Mouse (Mus musculus): ENCODE measurements around the gene Smim27. TPM values are rescaled to one million over a fixed set of nuclear protein-coding genes. Genes with fewer than 3 reads are reported as not detected.

Smim27 gene
- polyA plus RNA-seq, 1 experiment from 2014 or later: 50.3 TPM

DNA sequence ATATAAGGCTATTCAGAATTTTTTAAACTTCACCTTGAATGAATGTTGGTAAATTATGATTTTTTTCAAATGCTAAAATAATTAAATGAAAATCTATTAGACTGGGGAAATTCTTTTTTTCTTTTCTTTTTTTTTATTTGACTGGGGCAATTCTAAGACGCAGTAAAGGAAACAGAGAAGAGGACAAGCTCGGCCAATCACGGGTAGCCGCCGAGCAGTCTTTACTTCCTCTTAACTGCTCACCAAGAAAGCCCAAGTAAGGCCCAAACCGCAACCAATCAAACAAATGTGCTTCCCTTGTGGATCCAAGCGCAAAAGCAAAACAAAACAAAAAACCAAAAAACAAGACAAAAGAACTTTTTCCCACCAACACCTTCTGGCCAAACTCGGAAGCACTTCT is 25.3 kb upstream of the Smim27 start:
- Histone ChIP-seq H3K27me3 (ENCODE audit: control insufficient read depth, insufficient read depth, low read length) (no peaks in the 10 kb centered on the region), H3K27ac (replicated peaks) (no peak overlapping the region), H3K4me3 (ENCODE audit: low read depth, low read length) (no peak overlapping the region), H3K9me3 (ENCODE audit: control insufficient read depth, low read length) (no peaks in the 10 kb centered on the region), H3K36me3 (ENCODE audit: control insufficient read depth, insufficient read depth, low read length) (no peaks in the 10 kb centered on the region), H3K4me2 (replicated peaks; ENCODE audit: low read depth) (no peak overlapping the region), H3K9ac (ENCODE audit: low read length) (no peak overlapping the region), H3K4me1 (replicated peaks; ENCODE audit: control insufficient read depth, insufficient read depth) (0 out of 2 replicates have a peak, but pooled peaks cover 2% of the 10 kb centered on the region)
- ATAC-seq (ENCODE audit: low FRiP score, low TSS enrichment) (no peak), DNase-seq (ENCODE audit: low spot score) (no peak)
- TF ChIP-seq EP300 (optimal IDR thresholded peaks at IDR 0.05) (no peak), CTCF (IDR thresholded peaks at IDR 0.05; ENCODE audit: low read depth) (no peak)
- 79% methylated on average over 8 of the region's 8 CpGs for WGBS

DNA sequence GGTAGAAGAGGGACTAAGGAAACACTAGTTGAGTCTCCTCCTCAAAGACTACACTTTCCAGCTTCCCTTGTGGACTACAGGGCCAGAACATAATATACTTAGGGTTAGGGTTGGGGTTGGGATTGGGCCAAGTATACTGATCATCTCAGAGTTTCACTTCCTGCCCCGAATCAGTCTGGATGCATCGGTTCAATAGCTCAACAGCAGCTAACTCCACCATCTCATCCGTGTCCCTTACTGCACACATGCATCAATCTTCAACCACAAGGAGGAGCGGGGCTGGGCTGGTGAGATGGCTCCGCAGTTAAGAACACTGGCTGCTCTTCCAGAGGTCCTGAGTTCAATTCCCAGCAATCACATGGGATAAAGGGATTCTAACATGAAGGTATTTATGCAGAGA is 18.4 kb upstream of the Smim27 start:
- no peaks in the 10 kb centered on the region for H3K9me3 ChIP-seq (ENCODE audit: control insufficient read depth, low read length)
- H3K9ac ChIP-seq (ENCODE audit: low read length): no peak overlapping the region
- H3K4me2 ChIP-seq (replicated peaks; ENCODE audit: low read depth): no peak overlapping the region
- DNase-seq (ENCODE audit: low spot score): no peak
- no peak overlapping the region for H3K27ac ChIP-seq (replicated peaks)
- 83% methylated on average over 5 of the region's 5 CpGs for WGBS
- no peaks in the 10 kb centered on the region for H3K4me1 ChIP-seq (replicated peaks; ENCODE audit: control insufficient read depth, insufficient read depth)
- TF ChIP-seq CTCF (IDR thresholded peaks at IDR 0.05; ENCODE audit: low read depth) (no peak), EP300 (optimal IDR thresholded peaks at IDR 0.05) (no peak)
- no peak for ATAC-seq (ENCODE audit: low FRiP score, low TSS enrichment)
- H3K27me3 ChIP-seq (ENCODE audit: control insufficient read depth, insufficient read depth, low read length): no peaks in the 10 kb centered on the region
- H3K4me3 ChIP-seq (ENCODE audit: low read depth, low read length): no peak overlapping the region
- no peaks in the 10 kb centered on the region for H3K36me3 ChIP-seq (ENCODE audit: control insufficient read depth, insufficient read depth, low read length)

DNA sequence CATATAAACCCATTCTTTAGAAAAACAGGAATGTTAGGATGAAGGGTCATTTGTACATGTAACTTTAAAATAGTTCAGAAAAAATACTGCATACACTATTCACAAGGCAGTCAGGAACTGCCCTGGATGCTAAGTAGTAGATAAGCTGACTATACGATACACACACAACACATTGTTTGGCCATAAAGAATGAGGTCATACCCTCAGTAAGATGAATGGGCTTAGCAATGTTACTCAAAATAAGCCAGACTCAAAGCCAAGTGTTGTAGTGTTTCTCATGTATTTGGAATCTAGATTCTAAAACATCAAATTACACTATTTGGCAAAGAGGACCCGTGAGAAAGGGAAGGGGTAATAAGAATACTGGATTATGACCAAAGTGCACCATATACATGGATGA is 15.6 kb upstream of the Smim27 start:
- ATAC-seq (ENCODE audit: low FRiP score, low TSS enrichment): no peak
- no peak for TF ChIP-seq CTCF (IDR thresholded peaks at IDR 0.05; ENCODE audit: low read depth)
- no peak for TF ChIP-seq EP300 (optimal IDR thresholded peaks at IDR 0.05)
- H3K9me3 ChIP-seq (ENCODE audit: control insufficient read depth, low read length): no peaks in the 10 kb centered on the region
- H3K27ac ChIP-seq (replicated peaks): no peak overlapping the region
- H3K9ac ChIP-seq (ENCODE audit: low read length): no peak overlapping the region
- no peaks in the 10 kb centered on the region for H3K36me3 ChIP-seq (ENCODE audit: control insufficient read depth, insufficient read depth, low read length)
- H3K4me3 ChIP-seq (ENCODE audit: low read depth, low read length): no peak overlapping the region
- 50% methylated on average over 2 of the region's 2 CpGs for WGBS
- no peak overlapping the region for H3K4me2 ChIP-seq (replicated peaks; ENCODE audit: low read depth)
- no peaks in the 10 kb centered on the region for H3K27me3 ChIP-seq (ENCODE audit: control insufficient read depth, insufficient read depth, low read length)
- DNase-seq (ENCODE audit: low spot score): no peak
- H3K4me1 ChIP-seq (replicated peaks; ENCODE audit: control insufficient read depth, insufficient read depth): no peaks in the 10 kb centered on the region

DNA sequence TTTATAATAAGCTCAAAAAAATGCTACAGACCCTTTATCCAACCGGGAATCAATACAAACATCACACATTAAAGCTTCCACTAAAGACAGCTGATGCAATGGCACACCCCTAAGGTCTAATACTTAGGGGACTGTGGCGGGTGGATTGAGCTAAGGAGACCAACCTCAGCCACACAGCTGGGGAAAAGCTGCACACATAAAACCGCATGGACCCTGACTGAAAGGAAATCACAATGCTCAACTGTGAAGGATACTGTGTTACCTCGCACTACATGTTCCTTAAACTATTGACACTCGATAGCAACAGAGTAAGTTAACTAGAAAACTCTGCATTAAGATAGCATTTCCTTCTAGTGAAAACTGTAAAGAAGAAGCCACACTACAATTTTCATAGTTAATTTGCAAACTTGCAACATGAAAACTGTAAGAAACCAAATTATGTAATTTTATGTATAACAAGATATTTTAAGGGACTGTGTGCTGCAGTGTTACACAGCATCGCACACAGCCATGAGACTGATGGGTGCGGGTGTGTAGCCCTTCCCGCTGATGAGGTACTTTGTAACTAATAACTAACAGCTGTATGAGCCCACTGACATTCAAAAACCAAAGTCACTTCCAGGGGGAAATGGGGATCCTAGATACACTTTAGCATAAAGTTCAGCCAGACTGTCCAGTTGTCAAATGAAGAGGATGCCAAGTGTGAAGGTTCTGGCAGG is 14.8 kb upstream of the Smim27 start:
- Histone ChIP-seq H3K4me3 (ENCODE audit: low read depth, low read length) (no peak overlapping the region), H3K9me3 (ENCODE audit: control insufficient read depth, low read length) (no peaks in the 10 kb centered on the region), H3K27me3 (ENCODE audit: control insufficient read depth, insufficient read depth, low read length) (no peaks in the 10 kb centered on the region), H3K36me3 (ENCODE audit: control insufficient read depth, insufficient read depth, low read length) (no peaks in the 10 kb centered on the region), H3K4me2 (replicated peaks; ENCODE audit: low read depth) (no peak overlapping the region), H3K4me1 (replicated peaks; ENCODE audit: control insufficient read depth, insufficient read depth) (no peaks in the 10 kb centered on the region), H3K9ac (ENCODE audit: low read length) (no peak overlapping the region), H3K27ac (replicated peaks) (no peak overlapping the region)
- 77% methylated on average over 8 of the region's 8 CpGs for WGBS
- TF ChIP-seq CTCF (IDR thresholded peaks at IDR 0.05; ENCODE audit: low read depth) (no peak), EP300 (optimal IDR thresholded peaks at IDR 0.05) (no peak)
- DNase-seq (ENCODE audit: low spot score): no peak
- ATAC-seq (ENCODE audit: low FRiP score, low TSS enrichment): no peak

DNA sequence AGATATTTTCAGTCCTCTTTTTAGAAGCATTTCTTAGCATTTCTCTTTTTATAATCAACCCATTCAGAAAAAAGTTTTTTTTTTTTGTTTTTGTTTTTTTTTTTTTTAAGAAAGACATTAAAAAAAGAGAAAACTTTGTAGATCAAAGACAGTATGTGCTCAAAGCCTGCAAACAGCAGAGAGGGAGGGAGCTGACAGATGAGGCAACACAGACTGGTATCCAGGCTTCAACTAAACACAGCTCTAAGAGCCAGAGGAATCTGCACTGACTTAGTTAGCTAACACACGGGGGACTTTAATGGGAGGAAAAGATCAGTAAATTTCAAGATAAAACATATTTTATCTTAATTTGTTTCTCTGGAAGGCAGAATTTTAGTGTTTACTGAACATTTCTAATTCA is 5.1 kb upstream of the Smim27 start:
- H3K36me3 ChIP-seq (ENCODE audit: control insufficient read depth, insufficient read depth, low read length): peaks cover 23% of the 10 kb centered on the region
- H3K4me1 ChIP-seq (replicated peaks; ENCODE audit: control insufficient read depth, insufficient read depth): 0 out of 2 replicates have a peak, but pooled peaks cover 2% of the 10 kb centered on the region
- no peak for DNase-seq (ENCODE audit: low spot score)
- no peaks in the 10 kb centered on the region for H3K9me3 ChIP-seq (ENCODE audit: control insufficient read depth, low read length)
- H3K27ac ChIP-seq (replicated peaks): no peak overlapping the region
- no peak overlapping the region for H3K9ac ChIP-seq (ENCODE audit: low read length)
- ATAC-seq (ENCODE audit: low FRiP score, low TSS enrichment): no peak
- H3K4me3 ChIP-seq (ENCODE audit: low read depth, low read length): no peak overlapping the region
- H3K27me3 ChIP-seq (ENCODE audit: control insufficient read depth, insufficient read depth, low read length): no peaks in the 10 kb centered on the region
- WGBS: 22% methylated on average over 1 of the region's 1 CpGs
- TF ChIP-seq EP300 (optimal IDR thresholded peaks at IDR 0.05) (no peak), CTCF (IDR thresholded peaks at IDR 0.05; ENCODE audit: low read depth) (no peak)
- H3K4me2 ChIP-seq (replicated peaks; ENCODE audit: low read depth): no peak overlapping the region

DNA sequence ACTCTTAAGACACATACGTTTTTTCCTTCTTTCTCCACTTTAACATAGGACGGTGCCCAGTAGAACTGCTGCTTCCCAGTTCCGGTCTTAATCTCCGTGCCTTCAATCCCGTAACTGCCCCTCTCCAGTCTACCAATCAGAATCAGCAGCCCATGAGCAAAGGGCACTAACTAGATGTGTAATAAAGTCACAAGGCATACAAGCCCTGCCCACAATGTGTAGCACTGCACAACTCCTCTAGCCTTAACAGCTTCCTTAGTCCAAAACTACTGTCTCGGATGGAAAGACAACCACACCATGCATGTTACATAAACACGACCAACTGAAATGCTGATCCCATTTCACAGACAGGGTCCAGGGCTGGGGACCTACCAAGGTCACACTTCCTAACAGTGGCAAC is 1.7 kb upstream of the Smim27 start:
- ATAC-seq (ENCODE audit: low FRiP score, low TSS enrichment): peak; percentile 28
- no peaks in the 10 kb centered on the region for H3K27me3 ChIP-seq (ENCODE audit: control insufficient read depth, insufficient read depth, low read length)
- peak overlapping the region; percentile 70 for H3K4me3 ChIP-seq (ENCODE audit: low read depth, low read length)
- H3K27ac ChIP-seq (replicated peaks): peak overlapping the region; percentile 99
- DNase-seq (ENCODE audit: low spot score): peak; percentile 38
- 56% methylated on average over 7 of the region's 7 CpGs for WGBS
- no peaks in the 10 kb centered on the region for H3K9me3 ChIP-seq (ENCODE audit: control insufficient read depth, low read length)
- TF ChIP-seq EP300 (optimal IDR thresholded peaks at IDR 0.05) (no peak), CTCF (IDR thresholded peaks at IDR 0.05; ENCODE audit: low read depth) (no peak)
- peak overlapping the region; percentile 92 for H3K4me2 ChIP-seq (replicated peaks; ENCODE audit: low read depth)
- peak overlapping the region; percentile 76 for H3K9ac ChIP-seq (ENCODE audit: low read length)
- H3K36me3 ChIP-seq (ENCODE audit: control insufficient read depth, insufficient read depth, low read length): peaks cover 6% of the 10 kb centered on the region
- 0 out of 2 replicates have a peak, but pooled peaks cover 2% of the 10 kb centered on the region for H3K4me1 ChIP-seq (replicated peaks; ENCODE audit: control insufficient read depth, insufficient read depth)

Measured in stomach, postnatal 0 days (tissue).